Mouse (Mus musculus) cerebellum, postnatal 36 days (tissue): Measurements from ENCODE around the gene Lyplal1.
A peak's percentile ranks its signal among the peaks of the same experiment; 100 is the strongest.

ENCODE experiments used
- DNase-seq, 2 experiments: peaks; one replicate each; pipeline ENCODE4 v3.0.0; 2021 to 2022; ENCODE audit warnings: mixed read lengths in 2 of 2

Gene Lyplal1

GRCm38 (mm10) chr1:186116701-186117488 lies at the start of gene Lyplal1:
Lyplal1 (minus strand) TSS chr1:186117310.
- DNase-seq, result peak; percentile 97 to 99

GRCm38 (mm10) chr1:186163616-186164015 lies 46.5 kb upstream of the Lyplal1 start:
- no peak for DNase-seq

- DNase-seq, result no peak
These were observed 46.1 kb upstream of the Lyplal1 start for GRCm38 (mm10) chr1:186163206-186163605.

- DNase-seq, result no peak
These were observed 33.3 kb upstream of the Lyplal1 start for GRCm38 (mm10) chr1:186150376-186150775.

GRCm38 (mm10) chr1:186145444-186145843 lies 28.3 kb upstream of the Lyplal1 start:
- no peak for DNase-seq

- no peak for DNase-seq
These were observed 23.1 kb upstream of the Lyplal1 start for GRCm38 (mm10) chr1:186140191-186140590.

- no peak for DNase-seq
These were observed 20.8 kb upstream of the Lyplal1 start for GRCm38 (mm10) chr1:186137873-186138272.

GRCm38 (mm10) chr1:186136636-186137380 lies 19.7 kb upstream of the Lyplal1 start:
- DNase-seq, result no peak

- DNase-seq, result no peak
These were observed 14.4 kb upstream of the Lyplal1 start for GRCm38 (mm10) chr1:186131465-186131864.

- no peak for DNase-seq
These were observed 11.8 kb upstream of the Lyplal1 start for GRCm38 (mm10) chr1:186128940-186129339.

GRCm38 (mm10) chr1:186126313-186126862 lies 9.3 kb upstream of the Lyplal1 start:
- DNase-seq, result no peak

GRCm38 (mm10) chr1:186123690-186124089 lies 6.6 kb upstream of the Lyplal1 start:
- no peak for DNase-seq

- DNase-seq, result no peak
These were observed 2.7 kb upstream of the Lyplal1 start for GRCm38 (mm10) chr1:186119856-186120255.

GRCm38 (mm10) chr1:186116086-186116600 lies 967 bp downstream of the Lyplal1 start:
- DNase-seq, result no peak

- no peak for DNase-seq
These were observed 14.8 kb downstream of the Lyplal1 start for GRCm38 (mm10) chr1:186102313-186102712.

- DNase-seq, result no peak
These were observed 50.7 kb downstream of the Lyplal1 start for GRCm38 (mm10) chr1:186066266-186066897.

GRCm38 (mm10) chr1:186060041-186060440 lies 57.1 kb downstream of the Lyplal1 start:
- no peak for DNase-seq

GRCm38 (mm10) chr1:186054227-186054626 lies 62.9 kb downstream of the Lyplal1 start:
- no peak for DNase-seq

GRCm38 (mm10) chr1:186053280-186054043 lies 63.6 kb downstream of the Lyplal1 start:
- no peak for DNase-seq

- no peak for DNase-seq
These were observed 73.2 kb downstream of the Lyplal1 start for GRCm38 (mm10) chr1:186043709-186044452.

GRCm38 (mm10) chr1:186041841-186042240 lies 75.3 kb downstream of the Lyplal1 start:
- DNase-seq, result no peak
